Mouse (Mus musculus) heart, postnatal 0 days (tissue): ENCODE data around the gene Foxk2.

Experiments used
- CTCF ChIP-seq: IDR thresholded peaks from 2 replicates; pipeline ENCODE4 v1.5.1; 2016; ENCODE audit warnings: antibody characterized with exemption, control low read depth, low read depth
- EP300 ChIP-seq: IDR thresholded peaks from 2 replicates; pipeline ENCODE4 v1.6.1; 2016; ENCODE audit warnings: antibody characterized with exemption, low read depth

- TF ChIP-seq CTCF (no peak), EP300 (no peak; the same call in 1 of the 2 replicates)
Observed at GRCm38 (mm10) chr11:121259160-121260100, at the start of gene Foxk2.
